Mouse (Mus musculus) CH12.LX (cell line): ENCODE results near the gene Pnp2. TPM values are rescaled to one million over a fixed set of nuclear protein-coding genes. Genes with fewer than 3 reads are reported as not detected.

ENCODE experiments used
- DNase-seq: peaks from one replicate; pipeline ENCODE4 v3.0.0-alpha.2; 2013; ENCODE audit errors: extremely low read depth
- H3K27ac ChIP-seq: 2 replicates; pipeline ENCODE4 v1.5.1; 2012; ENCODE audit warnings: low read depth, mild to moderate bottlenecking, control low read depth, moderate library complexity; ENCODE audit not compliant: insufficient read depth
- H3K27me3 ChIP-seq: replicated peaks from 2 replicates; pipeline ENCODE3; 2012; ENCODE audit warnings: inconsistent platforms
- H3K36me3 ChIP-seq, 2 experiments: replicated peaks in 1 of 2; 2 replicates each; pipeline versions ENCODE3 to v1.6.1; 2012; ENCODE audit warnings: inconsistent platforms in 1 of 2, low read length in 1 of 2, mild to moderate bottlenecking in 1 of 2, mixed read lengths in 1 of 2, moderate library complexity in 1 of 2; ENCODE audit not compliant: control insufficient read depth in 1 of 2, insufficient read depth in 1 of 2
- H3K4me1 ChIP-seq, 2 experiments: 2 replicates each; pipeline ENCODE4 v1.6.1; 2012; ENCODE audit warnings: inconsistent platforms in 1 of 2, moderate library complexity in 1 of 2; ENCODE audit not compliant: insufficient read depth in 2 of 2, control insufficient read depth in 1 of 2
- H3K4me2 ChIP-seq: 2 replicates; pipeline ENCODE4 v1.6.1; 2012; ENCODE audit warnings: low read depth, mild to moderate bottlenecking, control low read depth; ENCODE audit not compliant: poor library complexity, insufficient read depth, severe bottlenecking
- H3K4me3 ChIP-seq, 3 experiments: fragments of 150-350 bp in 1 of 3; sonication (generic) in 1 of 3; replicated peaks in 1 of 3; 2 replicates each; pipeline versions ENCODE3 to v1.5.1; 2011 to 2012; ENCODE audit warnings: low read depth in 2 of 3, low read length in 2 of 3, mild to moderate bottlenecking in 2 of 3, moderate library complexity in 2 of 3, control low read depth in 1 of 3, improper control_type of control experiment in 1 of 3, inconsistent platforms in 1 of 3, mixed read lengths in 1 of 3; ENCODE audit not compliant: poor library complexity in 1 of 3
- H3K79me2 ChIP-seq: replicated peaks from 2 replicates; pipeline ENCODE4 v1.6.1; 2012; ENCODE audit warnings: mild to moderate bottlenecking, moderate library complexity; ENCODE audit not compliant: control insufficient read depth, poor library complexity, insufficient read depth, severe bottlenecking; ENCODE audit errors: extremely low read depth
- H3K9ac ChIP-seq: 2 replicates; pipeline ENCODE4 v1.6.1; 2012; ENCODE audit warnings: low read depth, mild to moderate bottlenecking, control low read depth, moderate library complexity; ENCODE audit not compliant: insufficient read depth
- H3K9me3 ChIP-seq: replicated peaks from 2 replicates; pipeline ENCODE3; 2012; ENCODE audit warnings: low read length, inconsistent platforms, mixed read lengths
- CHD1 ChIP-seq: IDR thresholded peaks from 2 replicates; pipeline ENCODE4 v1.6.1; 2012; ENCODE audit warnings: low read depth, low read length, improper control_type of control experiment, inconsistent platforms
- CHD2 ChIP-seq: IDR thresholded peaks from 2 replicates; pipeline ENCODE4 v1.6.1; 2011; ENCODE audit warnings: low read length, improper control_type of control experiment
- CTCF ChIP-seq, 2 experiments: IDR thresholded peaks in 1 of 2; conservative IDR thresholded peaks in 1 of 2; 2 replicates each; pipeline ENCODE4 v1.5.1; 2011 to 2012; ENCODE audit warnings: low read depth in 2 of 2, low read length in 2 of 2, improper control_type of control experiment in 1 of 2, inconsistent platforms in 1 of 2, mild to moderate bottlenecking in 1 of 2, moderate library complexity in 1 of 2
- E2F4 ChIP-seq: IDR thresholded peaks from 2 replicates; pipeline ENCODE4 v1.6.1; 2011; ENCODE audit warnings: low read depth, low read length, improper control_type of control experiment; ENCODE audit not compliant: insufficient replicate concordance
- ELF1 ChIP-seq: IDR thresholded peaks from 2 replicates; pipeline ENCODE4 v1.6.1; 2014; ENCODE audit warnings: low read depth, mild to moderate bottlenecking, inconsistent platforms, low read length, improper control_type of control experiment
- IRF4 ChIP-seq: IDR thresholded peaks from 2 replicates; pipeline ENCODE4 v1.6.1; 2014; ENCODE audit warnings: low read depth, mild to moderate bottlenecking, inconsistent platforms, low read length, improper control_type of control experiment
- MAX ChIP-seq: IDR thresholded peaks from 2 replicates; pipeline ENCODE4 v1.6.1; 2011; ENCODE audit warnings: low read length, improper control_type of control experiment
- MAZ ChIP-seq: IDR thresholded peaks from 2 replicates; pipeline ENCODE4 v1.6.1; 2012; ENCODE audit warnings: low read depth, mild to moderate bottlenecking, inconsistent platforms, low read length, improper control_type of control experiment, moderate library complexity
- MEF2A ChIP-seq: IDR thresholded peaks from 2 replicates; pipeline ENCODE4 v1.6.1; 2014; ENCODE audit warnings: low read depth, mild to moderate bottlenecking, inconsistent platforms, low read length, improper control_type of control experiment, borderline replicate concordance
- MXI1 ChIP-seq: IDR thresholded peaks from 2 replicates; pipeline ENCODE4 v1.6.1; 2011; ENCODE audit warnings: mild to moderate bottlenecking, low read depth, low read length, improper control_type of control experiment
- MYC ChIP-seq: IDR thresholded peaks from 2 replicates; pipeline ENCODE4 v1.6.1; 2011; ENCODE audit warnings: low read depth, mild to moderate bottlenecking, improper control_type of control experiment, low read length
- POLR2A ChIP-seq: IDR thresholded peaks from 2 replicates; pipeline ENCODE4 v1.6.1; 2011; ENCODE audit warnings: low read depth, mild to moderate bottlenecking, improper control_type of control experiment, low read length
- POLR2AphosphoS2 ChIP-seq: IDR thresholded peaks from 2 replicates; pipeline ENCODE4 v1.6.1; 2011; ENCODE audit warnings: low read depth, low read length, improper control_type of control experiment
- RAD21 ChIP-seq: IDR thresholded peaks from 2 replicates; pipeline ENCODE4 v1.6.1; 2011; ENCODE audit warnings: low read depth, mild to moderate bottlenecking, low read length, improper control_type of control experiment, moderate library complexity
- SIN3A ChIP-seq: IDR thresholded peaks from 2 replicates; pipeline ENCODE4 v1.6.1; 2012; ENCODE audit warnings: low read length, improper control_type of control experiment, inconsistent platforms
- SMC3 ChIP-seq: IDR thresholded peaks from 2 replicates; pipeline ENCODE4 v1.6.1; 2011; ENCODE audit warnings: low read depth, low read length, improper control_type of control experiment
- UBTF ChIP-seq: IDR thresholded peaks from 2 replicates; pipeline ENCODE4 v1.6.1; 2012; ENCODE audit warnings: low read depth, mild to moderate bottlenecking, inconsistent platforms, low read length, improper control_type of control experiment, moderate library complexity
- USF2 ChIP-seq: conservative IDR thresholded peaks from 2 replicates; pipeline ENCODE4 v1.6.1; 2011; ENCODE audit warnings: low read depth, low read length, improper control_type of control experiment
- ZMIZ1 ChIP-seq: IDR thresholded peaks from 2 replicates; pipeline ENCODE4 v1.6.1; 2012; ENCODE audit warnings: low read depth, mild to moderate bottlenecking, inconsistent platforms, low read length, improper control_type of control experiment
- ZNF384 ChIP-seq: IDR thresholded peaks from 2 replicates; pipeline ENCODE4 v1.6.1; 2012; ENCODE audit warnings: low read depth, low read length, improper control_type of control experiment, inconsistent platforms
- dilution Hi-C: fragments of 300-500 bp; cut with MboI; formaldehyde crosslinking; loops from 2 replicates; pipeline ENCODE4 v1.14.3; 2020; ENCODE audit warnings: low sequenced_read_pairs; ENCODE audit not compliant: extremely low pct_unique_long_range_greater_than_20kb, extremely low pct_ligation_motif_present
- in situ Hi-C: fragments of 300-500 bp; cut with MboI; formaldehyde crosslinking; loops from 3 replicates; pipeline ENCODE4 v1.14.3; 2019; ENCODE audit warnings: low sequenced_read_pairs, low pct_ligation_motif_present, low pct_unique_long_range_greater_than_20kb, mixed read lengths
- polyA plus RNA-seq: library from polyadenylated mRNA; unstranded; fragments of >175 nt; gene quantifications from 2 replicates; pipeline ENCODE4 v1.2.1, GENCODE M21; 2012; ENCODE audit warnings: low read depth; ENCODE audit not compliant: insufficient read length
- total RNA-seq, 2 experiments: library from RNA; depleted of rRNA; stranded (reverse); fragments of 300-350 nt in 1 of 2; fragments of >200 nt in 1 of 2; gene quantifications; 2 replicates each; pipeline ENCODE4 v1.2.3; 2012 to 2014

The Pnp2 gene
- total and polyA plus RNA-seq, 3 experiments: 0.21 TPM; not detected in 2

- peak; percentile 100 for TF ChIP-seq MAX
- peak; percentile 89 for TF ChIP-seq POLR2A
- TF ChIP-seq USF2: peak; percentile 99
- TF ChIP-seq POLR2AphosphoS2: peak; percentile 87
- TF ChIP-seq E2F4: peak; percentile 80; the same call in 1 of the 2 replicates
- TF ChIP-seq MAZ: no peak
- TF ChIP-seq IRF4: peak; percentile 45; the same call in 1 of the 2 replicates
Measured at GRCm38 (mm10) chr14:50924281-50925064, 31.3 kb upstream of the Pnp2 start, which contains the start of the genes Osgep and Apex1 (continued).

DNA sequence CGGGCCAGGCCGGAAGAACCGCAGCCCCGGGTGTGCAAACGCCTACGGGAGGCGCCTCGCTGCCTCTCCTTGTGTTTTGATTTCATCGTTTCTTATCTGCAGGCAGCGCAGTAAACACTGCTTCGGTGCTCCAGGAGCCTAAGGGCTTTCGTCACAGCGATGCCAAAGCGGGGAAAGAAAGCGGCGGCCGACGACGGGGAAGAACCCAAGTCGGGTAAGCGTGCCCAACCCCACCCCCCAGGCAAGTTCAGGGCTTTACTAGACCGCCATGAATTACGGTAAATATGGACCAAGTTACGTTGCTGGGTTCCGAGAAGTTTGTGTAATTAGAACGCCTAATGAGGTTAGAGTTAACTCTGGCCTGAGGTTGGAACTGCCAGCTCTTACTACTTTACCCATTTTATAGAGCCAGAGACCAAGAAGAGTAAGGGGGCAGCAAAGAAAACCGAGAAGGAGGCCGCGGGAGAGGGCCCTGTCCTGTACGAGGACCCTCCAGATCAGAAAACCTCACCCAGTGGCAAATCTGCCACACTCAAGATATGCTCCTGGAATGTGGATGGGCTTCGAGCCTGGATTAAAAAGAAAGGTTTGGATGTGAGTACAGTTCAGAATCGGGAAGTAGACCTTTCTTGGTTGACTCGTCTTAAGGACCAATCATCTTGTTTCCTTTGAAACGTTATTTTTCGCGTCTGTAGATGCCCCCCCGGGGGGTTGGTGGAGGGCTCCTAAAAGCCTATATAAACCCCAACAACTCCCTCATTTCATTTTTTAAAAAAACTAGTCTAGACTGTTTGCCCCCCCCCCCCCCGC, 30.5 kb upstream of the Pnp2 start:
- peak; percentile 40 for DNase-seq

DNA sequence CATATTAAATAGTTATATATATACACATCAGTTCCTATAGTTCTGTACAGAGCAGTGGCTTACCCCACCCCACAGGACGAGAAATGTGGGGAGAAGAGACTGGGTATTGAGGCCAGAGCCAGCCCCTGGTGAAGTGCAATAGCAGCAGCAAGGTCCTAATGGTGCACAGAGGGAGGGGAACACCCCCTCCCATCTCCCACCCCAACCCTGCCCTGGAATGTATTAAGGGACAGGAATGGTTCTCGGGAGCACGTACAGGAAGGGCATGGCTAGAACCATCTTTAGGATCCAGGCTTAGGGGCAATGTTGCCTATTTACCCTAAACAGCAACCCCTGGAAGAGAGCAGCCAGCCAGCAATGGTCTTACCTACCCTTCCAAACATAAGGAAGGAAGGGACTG, 28.4 kb upstream of the Pnp2 start:
- Histone ChIP-seq H3K9me3 (no peaks in the 10 kb centered on the region), H3K27me3 (no peaks in the 10 kb centered on the region), H3K27ac (no peak overlapping the region), H3K36me3 (peaks cover 27 to 40% of the 10 kb centered on the region in 2 experiments), H3K9ac (no peak overlapping the region), H3K79me2 (peaks cover 19% of the 10 kb centered on the region), H3K4me2 (no peak overlapping the region), H3K4me3 (no peak overlapping the region), H3K4me1 (peaks cover 0 to 55% of the 10 kb centered on the region in 2 experiments; a peak in 2 of 4 replicates)
- dilution Hi-C loops (no loop called here), in situ Hi-C loops (no loop called here)
- DNase-seq: no peak
- TF ChIP-seq SIN3A (no peak), POLR2AphosphoS2 (no peak; the same call in 1 of the 2 replicates), CTCF (conservative IDR thresholded peaks at IDR 0.05 in 1 of 2, IDR thresholded peaks at IDR 0.05 in 1 of 2; ENCODE audit: low read depth in 2 of 2, low read length in 2 of 2) (no peak), MYC (no peak), ZNF384 (no peak), SMC3 (no peak), MXI1 (no peak), UBTF (no peak), ZMIZ1 (no peak), CHD1 (no peak)

More for the DNA sequence above, 30.5 kb upstream of the Pnp2 start:
- peaks cover 19% of the 10 kb centered on the region for H3K79me2 ChIP-seq
- peaks cover 31 to 46% of the 10 kb centered on the region in 2 experiments for H3K36me3 ChIP-seq
- peak overlapping the region; percentile 61 for H3K9ac ChIP-seq
- dilution Hi-C loops: no loop called here
- H3K27me3 ChIP-seq: no peaks in the 10 kb centered on the region
- peak overlapping the region; percentile 88 for H3K27ac ChIP-seq
- in situ Hi-C loops: no loop called here
- TF ChIP-seq ELF1: peak; percentile 22; the same call in 1 of the 2 replicates
- TF ChIP-seq MEF2A: peak; percentile 5; the same call in 1 of the 2 replicates
- no peak for TF ChIP-seq UBTF
- peak; percentile 9; the same call in 1 of the 2 replicates for TF ChIP-seq E2F4
- TF ChIP-seq CHD2: peak; percentile 59
- no peak for TF ChIP-seq RAD21
- H3K9me3 ChIP-seq: no peaks in the 10 kb centered on the region
- peaks cover 0 to 45% of the 10 kb centered on the region in 2 experiments; a peak in 2 of 4 replicates for H3K4me1 ChIP-seq
- H3K4me3 ChIP-seq: peak overlapping the region; percentile 73 to 97 (median 85)
- H3K4me2 ChIP-seq: peak overlapping the region; percentile 25
